Mouse (Mus musculus) cerebellum, adult 2 months (tissue): ENCODE measurements around the gene Mrap.

Experiments used
- CTCF ChIP-seq: fragments of 200-500 bp; IDR thresholded peaks from 2 replicates; pipeline ENCODE4 v1.5.1; 2011; ENCODE audit warnings: low read depth, mild to moderate bottlenecking, control low read depth, low read length, moderate library complexity, borderline replicate concordance; ENCODE audit not compliant: insufficient read depth
- POLR2A ChIP-seq: fragments of 200-500 bp; IDR thresholded peaks from 2 replicates; pipeline ENCODE4 v1.6.1; 2011; ENCODE audit warnings: low read length, control low read depth, borderline replicate concordance; ENCODE audit not compliant: insufficient read depth

GRCm38 (mm10) chr16:90699390-90699789, 38.6 kb upstream of the Mrap start:
- TF ChIP-seq POLR2A (no peak), CTCF (no peak)
